Mouse (Mus musculus) myocyte (in vitro differentiated cells): Measurements from ENCODE around the gene Gch1. TPM values are rescaled to one million over a fixed set of nuclear protein-coding genes. Genes with fewer than 3 reads are reported as not detected.

ENCODE experiments used
- H3K27me3 ChIP-seq: one replicate; pipeline ENCODE4 v1.6.1; 2011; ENCODE audit not compliant: control insufficient read depth, insufficient read depth, insufficient read length
- H3K36me3 ChIP-seq: one replicate; pipeline ENCODE4 v1.6.1; 2011; ENCODE audit not compliant: control insufficient read depth, insufficient read depth
- H3K4me2 ChIP-seq: one replicate; pipeline ENCODE4 v1.6.1; 2011; ENCODE audit warnings: low read depth, control low read depth
- H3K4me3 ChIP-seq: one replicate; pipeline ENCODE4 v1.5.1; 2011; ENCODE audit warnings: mild to moderate bottlenecking, control low read depth, moderate library complexity
- H3K79me2 ChIP-seq: one replicate; pipeline ENCODE4 v1.6.1; 2011; ENCODE audit not compliant: control insufficient read depth, insufficient read depth
- H3ac ChIP-seq: one replicate; pipeline ENCODE4 v1.6.1; 2011; ENCODE audit not compliant: control insufficient read depth, insufficient read length
- CEBPB ChIP-seq: IDR thresholded peaks from 2 replicates; pipeline ENCODE4 v1.6.1; 2011; ENCODE audit warnings: mild to moderate bottlenecking, moderate library complexity; ENCODE audit not compliant: poor library complexity, insufficient read depth, severe bottlenecking
- E2F4 ChIP-seq: IDR thresholded peaks from one replicate; pipeline ENCODE4 v1.6.1; 2011; ENCODE audit warnings: mild to moderate bottlenecking, control low read depth, moderate library complexity; ENCODE audit not compliant: insufficient read depth
- MAX ChIP-seq: IDR thresholded peaks from one replicate; pipeline ENCODE4 v1.6.1; 2011; ENCODE audit warnings: low read depth, mild to moderate bottlenecking, control low read depth
- MYOD1 ChIP-seq, 3 experiments: IDR thresholded peaks; one replicate each; pipeline ENCODE4 v1.6.1; 2011; ENCODE audit warnings: control low read depth in 2 of 3, low read depth in 2 of 3, mild to moderate bottlenecking in 2 of 3, moderate library complexity in 1 of 3; ENCODE audit not compliant: insufficient read length in 2 of 3, control insufficient read depth in 1 of 3
- MYOG ChIP-seq, 3 experiments: IDR thresholded peaks; one replicate each; pipeline ENCODE4 v1.6.1; 2011; ENCODE audit warnings: control low read depth in 2 of 3, low read depth in 2 of 3, mild to moderate bottlenecking in 2 of 3; ENCODE audit not compliant: insufficient read length in 2 of 3, control insufficient read depth in 1 of 3, insufficient read depth in 1 of 3
- POLR2A ChIP-seq: IDR thresholded peaks from one replicate; pipeline ENCODE4 v1.6.1; 2011; ENCODE audit warnings: low read depth, mild to moderate bottlenecking, control low read depth, moderate library complexity; ENCODE audit not compliant: insufficient read length
- POLR2AphosphoS2 ChIP-seq: IDR thresholded peaks from one replicate; pipeline ENCODE4 v1.6.1; 2011; ENCODE audit warnings: low read depth, control low read depth; ENCODE audit not compliant: insufficient read length
- REST ChIP-seq: IDR thresholded peaks from one replicate; pipeline ENCODE4 v1.6.1; 2011; ENCODE audit warnings: mild to moderate bottlenecking, control low read depth, moderate library complexity; ENCODE audit not compliant: insufficient read depth, insufficient read length
- SRF ChIP-seq: IDR thresholded peaks from one replicate; pipeline ENCODE4 v1.6.1; 2011; ENCODE audit warnings: low read depth; ENCODE audit not compliant: control insufficient read depth, insufficient read length
- TCF12 ChIP-seq: IDR thresholded peaks from one replicate; pipeline ENCODE4 v1.6.1; 2011; ENCODE audit warnings: mild to moderate bottlenecking, control low read depth; ENCODE audit not compliant: poor library complexity, insufficient read depth, severe bottlenecking
- TCF3 ChIP-seq: IDR thresholded peaks from one replicate; pipeline ENCODE4 v1.6.1; 2011; ENCODE audit warnings: low read depth, control low read depth; ENCODE audit not compliant: insufficient read length
- USF1 ChIP-seq: IDR thresholded peaks from one replicate; pipeline ENCODE4 v1.6.1; 2011; ENCODE audit warnings: low read depth, mild to moderate bottlenecking, control low read depth, moderate library complexity
- polyA plus RNA-seq: library from polyadenylated mRNA; unstranded; fragments of >200 nt; fragmentation: generic; extraction: Trizol; gene quantifications from one replicate; pipeline ENCODE4 v1.2.1, GENCODE M21; 2012; ENCODE audit warnings: missing spikeins

The Gch1 gene
- polyA plus RNA-seq, 1 experiment = 15.0 TPM

DNA sequence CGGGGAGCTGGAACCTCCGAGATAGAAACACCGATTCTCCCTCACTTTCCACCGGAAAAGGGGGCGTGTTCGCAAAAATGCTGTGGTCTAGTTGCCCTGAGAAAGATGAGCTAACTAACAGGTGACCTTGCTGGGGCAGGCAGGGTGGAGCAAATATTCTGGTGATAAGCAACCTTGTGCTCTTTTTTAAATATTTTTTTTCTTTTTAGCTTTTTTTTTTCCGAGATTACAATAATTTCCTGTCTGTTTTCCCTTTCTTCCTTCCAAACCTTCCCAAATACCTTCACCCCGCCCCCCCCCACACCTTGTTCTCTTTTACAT is 382 bp upstream of the Gch1 start:
- Histone ChIP-seq H3K27me3 (no peaks in the 10 kb centered on the region), H3K4me3 (peak overlapping the region; percentile 51), H3K79me2 (peaks cover 5% of the 10 kb centered on the region), H3K4me2 (peak overlapping the region; percentile 80), H3ac (peak overlapping the region; percentile 38), H3K36me3 (no peaks in the 10 kb centered on the region)
- no peak for TF ChIP-seq TCF3
- no peak for TF ChIP-seq MYOD1 (IDR thresholded peaks at IDR 0.05; ENCODE audit: control insufficient read depth in 1 of 3, insufficient read length in 2 of 3, low read depth in 2 of 3)
- no peak for TF ChIP-seq MYOG (IDR thresholded peaks at IDR 0.05; ENCODE audit: control insufficient read depth in 1 of 3, insufficient read depth in 1 of 3, insufficient read length in 2 of 3, low read depth in 2 of 3)
- no peak for TF ChIP-seq CEBPB
- TF ChIP-seq MAX = no peak
- TF ChIP-seq REST = no peak
- TF ChIP-seq USF1 = no peak

GRCm38 (mm10) chr14:47188475-47188847 is 752 bp downstream of the Gch1 start:
- Histone ChIP-seq H3ac (peak overlapping the region; percentile 38), H3K27me3 (no peaks in the 10 kb centered on the region), H3K4me2 (peak overlapping the region; percentile 64), H3K36me3 (no peaks in the 10 kb centered on the region), H3K79me2 (peaks cover 5% of the 10 kb centered on the region), H3K4me3 (peak overlapping the region; percentile 51)
- TF ChIP-seq POLR2A (no peak), POLR2AphosphoS2 (no peak), USF1 (no peak), CEBPB (no peak), TCF12 (no peak), SRF (no peak), TCF3 (no peak), MYOG (IDR thresholded peaks at IDR 0.05; ENCODE audit: control insufficient read depth in 1 of 3, insufficient read depth in 1 of 3, insufficient read length in 2 of 3, low read depth in 2 of 3) (no peak), E2F4 (no peak), REST (no peak), MYOD1 (IDR thresholded peaks at IDR 0.05; ENCODE audit: control insufficient read depth in 1 of 3, insufficient read length in 2 of 3, low read depth in 2 of 3) (no peak), MAX (no peak)

DNA sequence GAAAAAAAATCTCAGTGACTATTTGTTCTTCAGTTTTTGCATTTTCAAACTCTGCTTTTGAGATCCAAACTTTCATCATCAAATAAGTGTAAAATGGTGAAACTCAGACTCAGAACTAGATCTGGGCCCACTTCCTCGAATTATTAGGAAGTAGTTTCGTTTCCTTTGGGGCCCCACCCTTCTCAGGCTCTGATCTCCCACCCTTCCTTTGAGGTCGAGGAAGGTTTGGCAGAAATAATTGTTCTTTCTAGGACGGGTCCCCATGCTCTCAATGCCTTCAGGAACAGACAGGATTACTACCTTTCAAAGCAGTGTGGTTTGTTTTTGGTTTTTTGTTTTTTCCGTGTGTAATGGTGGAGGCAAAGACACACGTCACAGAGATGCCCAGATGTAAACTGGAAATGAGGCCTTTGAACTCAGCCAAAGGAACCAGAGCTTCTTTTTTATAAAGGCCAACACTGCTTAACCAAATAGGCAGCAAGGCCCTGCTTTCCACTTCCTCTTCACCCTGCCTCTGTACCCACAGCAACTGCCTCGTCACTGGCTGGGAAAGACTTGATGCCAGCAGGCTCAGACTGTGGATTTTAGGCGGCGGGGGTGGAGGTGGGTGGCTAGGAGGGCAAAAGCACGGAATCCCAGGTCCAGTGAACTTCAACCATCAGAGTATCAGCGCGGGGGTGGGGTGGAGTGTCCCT is 1.4 kb downstream of the Gch1 start:
- Histone ChIP-seq H3K27me3 (no peaks in the 10 kb centered on the region), H3K4me2 (peak overlapping the region; percentile 64), H3K4me3 (peak overlapping the region; percentile 51), H3ac (no peak overlapping the region), H3K36me3 (no peaks in the 10 kb centered on the region), H3K79me2 (peaks cover 5% of the 10 kb centered on the region)
- TF ChIP-seq MYOG (IDR thresholded peaks at IDR 0.05; ENCODE audit: control insufficient read depth in 1 of 3, insufficient read depth in 1 of 3, insufficient read length in 2 of 3, low read depth in 2 of 3) (no peak), USF1 (no peak), SRF (no peak), E2F4 (no peak), MYOD1 (IDR thresholded peaks at IDR 0.05; ENCODE audit: control insufficient read depth in 1 of 3, insufficient read length in 2 of 3, low read depth in 2 of 3) (no peak), TCF12 (no peak), CEBPB (no peak), REST (no peak), TCF3 (no peak), POLR2A (no peak), POLR2AphosphoS2 (no peak), MAX (no peak)

- Histone ChIP-seq H3ac (no peak overlapping the region), H3K4me3 (peak overlapping the region; percentile 51), H3K4me2 (peak overlapping the region; percentile 64), H3K27me3 (no peaks in the 10 kb centered on the region), H3K36me3 (no peaks in the 10 kb centered on the region), H3K79me2 (peaks cover 5% of the 10 kb centered on the region)
- no peak for TF ChIP-seq USF1
- no peak for TF ChIP-seq CEBPB
- no peak for TF ChIP-seq POLR2A
- no peak for TF ChIP-seq MYOD1 (IDR thresholded peaks at IDR 0.05; ENCODE audit: control insufficient read depth in 1 of 3, insufficient read length in 2 of 3, low read depth in 2 of 3)
- TF ChIP-seq E2F4 = no peak
Measured at GRCm38 (mm10) chr14:47187261-47187660, 2.0 kb downstream of the Gch1 start.

GRCm38 (mm10) chr14:47186561-47186960 is 2.7 kb downstream of the Gch1 start:
- no peak overlapping the region for H3K4me2 ChIP-seq
- TF ChIP-seq POLR2A = no peak

More at GRCm38 (mm10) chr14:47186561-47186960, 2.7 kb downstream of the Gch1 start:
- Histone ChIP-seq H3ac (no peak overlapping the region), H3K79me2 (peaks cover 5% of the 10 kb centered on the region), H3K27me3 (no peaks in the 10 kb centered on the region), H3K4me3 (no peak overlapping the region), H3K36me3 (no peaks in the 10 kb centered on the region)
